Mouse (Mus musculus) left cerebral cortex, postnatal 10 days (tissue): ENCODE data around the gene Hrct1. TPM values are rescaled to one million over a fixed set of nuclear protein-coding genes. Genes with fewer than 3 reads are reported as not detected.

Experiments used
- DNase-seq, 2 experiments: peaks; one replicate each; pipeline ENCODE4 v3.0.0; 2021 to 2022; ENCODE audit warnings: low spot score in 2 of 2, mixed read lengths in 1 of 2; ENCODE audit errors: extremely low spot score in 1 of 2
- intact Hi-C: fragments of 180-260 bp; cut with DNase I; formaldehyde crosslinking; loops from one replicate; pipeline ENCODE4 v1.15.1; 2025
- total RNA-seq, 2 experiments: library from RNA; stranded (reverse); gene quantifications; 2 replicates each; pipeline ENCODE4 v1.2.3; 2021

Hrct1 gene
- total RNA-seq, result 1 to 10 TPM in 1 of 2 experiments, under 1 TPM in 1; 0.87 to 1.1 TPM

- intact Hi-C loops, result no loop called here
- DNase-seq, result peak in 1 of 2 experiments; percentile 90
Measured at GRCm38 (mm10) chr4:43726995-43727394, at the start of gene Hrct1. Gene Hrct1, plus strand, starts transcription at chr4:43727188.

GRCm38 (mm10) chr4:43678541-43678940 lies 48.4 kb upstream of the Hrct1 start:
- DNase-seq, result no peak
- intact Hi-C loops, result no loop called here

- intact Hi-C loops, result no loop called here
- no peak for DNase-seq
Measured at GRCm38 (mm10) chr4:43679416-43680043, 47.5 kb upstream of the Hrct1 start.

- intact Hi-C loops, result no loop called here
- no peak for DNase-seq
Measured at GRCm38 (mm10) chr4:43690021-43690420, 37.0 kb upstream of the Hrct1 start.

GRCm38 (mm10) chr4:43691026-43691425 lies 36.0 kb upstream of the Hrct1 start:
- intact Hi-C loops, result no loop called here
- no peak for DNase-seq

GRCm38 (mm10) chr4:43693806-43694241 lies 33.2 kb upstream of the Hrct1 start:
- no peak for DNase-seq
- intact Hi-C loops, result no loop called here

- intact Hi-C loops, result no loop called here
Measured at GRCm38 (mm10) chr4:43694439-43695248, 32.3 kb upstream of the Hrct1 start.

GRCm38 (mm10) chr4:43695249-43695671 lies 31.7 kb upstream of the Hrct1 start:
- DNase-seq, result peak in 1 of 2 experiments; percentile 64
- intact Hi-C loops, result no loop called here

More at GRCm38 (mm10) chr4:43694439-43695248, 32.3 kb upstream of the Hrct1 start:
- DNase-seq, result no peak

GRCm38 (mm10) chr4:43696561-43696960 lies 30.4 kb upstream of the Hrct1 start:
- no peak for DNase-seq
- intact Hi-C loops, result no loop called here

GRCm38 (mm10) chr4:43700707-43701106 lies 26.3 kb upstream of the Hrct1 start, which contains the start of gene Olfr70:
Gene Olfr70, minus strand, starts transcription at chr4:43700807.
- intact Hi-C loops, result no loop called here
- DNase-seq, result no peak

GRCm38 (mm10) chr4:43703439-43703838 lies 23.5 kb upstream of the Hrct1 start:
- intact Hi-C loops, result no loop called here
- DNase-seq, result no peak

GRCm38 (mm10) chr4:43703851-43704250 lies 23.1 kb upstream of the Hrct1 start:
- DNase-seq, result peak in 1 of 2 experiments; percentile 58
- intact Hi-C loops, result no loop called here

GRCm38 (mm10) chr4:43705991-43706390 lies 21.0 kb upstream of the Hrct1 start:
- DNase-seq, result no peak
- intact Hi-C loops, result loop anchor here (5.0 kb wide), 1 partner anchor 34 kb away; no protein-coding TSS in a partner anchor

GRCm38 (mm10) chr4:43709869-43710268 lies 17.1 kb upstream of the Hrct1 start, which contains the start of gene Olfr71:
Gene Olfr71, minus strand, starts transcription at chr4:43710255.
- intact Hi-C loops, result loop anchor here (5.0 kb wide), 1 partner anchor 38 kb away; no protein-coding TSS in a partner anchor
- no peak for DNase-seq

- peak; percentile 56 to 83 for DNase-seq
- intact Hi-C loops, result loop anchor here (2.0 kb wide), 1 partner anchor 81 kb away; the partner anchor contains the start of gene Npr2
Measured at GRCm38 (mm10) chr4:43711821-43712220, 15.2 kb upstream of the Hrct1 start.

GRCm38 (mm10) chr4:43713652-43714219 lies 13.3 kb upstream of the Hrct1 start:
- no peak for DNase-seq
- intact Hi-C loops, result loop anchor here (2.0 kb wide), 1 partner anchor 83 kb away; the partner anchor contains the start of gene Npr2

GRCm38 (mm10) chr4:43720491-43721228 lies 6.3 kb upstream of the Hrct1 start:
- no peak for DNase-seq
- intact Hi-C loops, result no loop called here

- intact Hi-C loops, result no loop called here
- peak in 1 of 2 experiments; percentile 40 for DNase-seq
Measured at GRCm38 (mm10) chr4:43722191-43722590, 4.8 kb upstream of the Hrct1 start.

- peak in 1 of 2 experiments; percentile 68 for DNase-seq
- intact Hi-C loops, result no loop called here
Measured at GRCm38 (mm10) chr4:43724764-43725163, 2.2 kb upstream of the Hrct1 start.
